10 mouse cellular contexts compared by ENCODE assay signal in genomic region chr16:91461066-91461638, GRCm38 (mm10). TPM values are rescaled to one million over a fixed set of nuclear protein-coding genes. Genes with fewer than 3 reads are reported as not detected.
DNase-seq lines count a peak whose midpoint lies in the region; ATAC-seq lines count a peak whose summit lies in the region.
"Had no signal": no experiment of that assay in that cellular context is flagged by ENCODE, and none has a peak within 500 bp of the region (broad histone marks: within the 10 kb centered on the region; RNA-seq: fewer than 3 reads in every experiment).

No protein-coding gene starts in this region.

- no peak overlapping the region; the same call in 1 of the 2 replicates for H3K4me2 ChIP-seq in kidney, embryonic 14.5 days (replicated peaks; ENCODE audit: low read depth, low read length)
- peak overlapping the region; percentile 54 for H3K4me2 ChIP-seq in liver, embryonic 16.5 days (ENCODE audit: low read depth, low read length)

- H3K27ac ChIP-seq in kidney, embryonic 14.5 days (ENCODE audit: low read depth, low read length) = no peak overlapping the region; the same call in 1 of the 2 replicates
- peak overlapping the region; percentile 66 for H3K27ac ChIP-seq in liver, embryonic 16.5 days (ENCODE audit: low read length)

- H3K9ac ChIP-seq in kidney, embryonic 14.5 days (ENCODE audit: low read depth, low read length) = no peak overlapping the region
- H3K9ac ChIP-seq in liver, embryonic 16.5 days (ENCODE audit: low read depth, low read length) = peak overlapping the region; percentile 42

- 41% methylated on average over 11 of the region's 11 CpGs for WGBS in kidney, embryonic 14.5 days
- WGBS in liver, embryonic 16.5 days (ENCODE audit: insufficient replicate concordance) = 24% methylated on average over 11 of the region's 11 CpGs

- no peaks in the 10 kb centered on the region for H3K27me3 ChIP-seq in kidney, embryonic 14.5 days (ENCODE audit: control insufficient read depth, insufficient read depth, low read length)
- no peaks in the 10 kb centered on the region for H3K27me3 ChIP-seq in liver, embryonic 16.5 days (ENCODE audit: control insufficient read depth, insufficient read depth, low read depth, low read length)

- DNase-seq in kidney, adult 9 months = peak; percentile 37
- peak; percentile 52 to 56 for DNase-seq in B cell, adult 2 months
- DNase-seq in adrenal gland, adult 18-20 months (ENCODE audit: low spot score in 2 of 2) = no peak
- no peak for DNase-seq in ovary, postnatal 14 days (ENCODE audit: low spot score)
- no peak for DNase-seq in gastrocnemius, postnatal 14 days
- DNase-seq: adrenal gland, adult 2 months; cerebellum, postnatal 10 days had no signal

- no peaks in the 10 kb centered on the region for H3K36me3 ChIP-seq in kidney, embryonic 14.5 days (ENCODE audit: control insufficient read depth, insufficient read depth, low read length)
- no peaks in the 10 kb centered on the region for H3K36me3 ChIP-seq in liver, embryonic 16.5 days (ENCODE audit: control insufficient read depth, insufficient read depth)

- no peaks in the 10 kb centered on the region for H3K9me3 ChIP-seq in kidney, embryonic 14.5 days (ENCODE audit: control insufficient read depth, low read length)
- no peaks in the 10 kb centered on the region for H3K9me3 ChIP-seq in liver, embryonic 16.5 days (replicated peaks; ENCODE audit: control insufficient read depth, low read length)

- peaks cover 5% of the 10 kb centered on the region; the same call in 1 of the 2 replicates for H3K4me1 ChIP-seq in kidney, embryonic 14.5 days (ENCODE audit: control insufficient read depth, insufficient read depth, low read length)
- H3K4me1 ChIP-seq in liver, embryonic 16.5 days (ENCODE audit: control insufficient read depth, low read depth, low read length) = peaks cover 46% of the 10 kb centered on the region

- intact Hi-C loops in gastrocnemius, postnatal 14 days (cut with DNase I; ENCODE audit: low total_unique reads) = no loop called here

- H3K4me3 ChIP-seq in kidney, embryonic 14.5 days (ENCODE audit: low read length) = no peak overlapping the region
- peak overlapping the region; percentile 21 for H3K4me3 ChIP-seq in liver, embryonic 16.5 days (ENCODE audit: low read depth, low read length)

- no peak for ATAC-seq in kidney, embryonic 14.5 days (ENCODE audit: low FRiP score, low TSS enrichment)
- ATAC-seq in common myeloid progenitor, adult 5-6 weeks (replicated peaks; ENCODE audit: low read depth, poor library complexity, severe bottlenecking) = peak; percentile 3; the same call in 1 of the 2 replicates
- no peak for ATAC-seq in liver, embryonic 16.5 days (ENCODE audit: low read depth)

RNA-seq across cellular contexts. Expression of gene Ifnar1, which starts 23.9 kb away (rescaled TPM):
- polyA plus RNA-seq in kidney, embryonic 14.5 days (2014; fragmentation: Nextera tagmentation; extraction: Ambion mirVana) = 37.8 and 69.6 TPM in 2 replicates
- total RNA-seq in common myeloid progenitor, adult 5-6 weeks (2017) = 34.6 and 43.3 TPM in 2 replicates
- polyA plus RNA-seq in liver, embryonic 16.5 days (2015; fragmentation: Nextera tagmentation; extraction: Ambion mirVana) = 21.3 and 25.0 TPM in 2 replicates
- 10 to 100 TPM; 53.5 to 55.4 TPM for total RNA-seq in adrenal gland, adult 18-20 months (2021)
- total RNA-seq in gastrocnemius, postnatal 14 days (2021) = 10 to 100 TPM; 26.1 to 28.7 TPM

RNA-seq across cellular contexts. Expression of gene Il10rb, which starts 55.2 kb away (rescaled TPM):
- polyA plus RNA-seq in kidney, embryonic 14.5 days (2014; fragmentation: Nextera tagmentation; extraction: Ambion mirVana) = 17.4 and 21.3 TPM in 2 replicates
- total RNA-seq in common myeloid progenitor, adult 5-6 weeks (2017) = 34.8 and 53.2 TPM in 2 replicates
- polyA plus RNA-seq in liver, embryonic 16.5 days (2015; fragmentation: Nextera tagmentation; extraction: Ambion mirVana) = 32.3 and 33.6 TPM in 2 replicates
- 100 to 1,000 TPM; 176 to 268 TPM for total RNA-seq in adrenal gland, adult 18-20 months (2021)
- total RNA-seq in gastrocnemius, postnatal 14 days (2021) = 10 to 100 TPM in 1 of 2 experiments, 1 to 10 TPM in 1; 9.0 to 10.1 TPM

Comparison
In these comparisons a context has a peak if more than half of its experiments do, and no peak if none do; other contexts are left out.
1. DNase-seq: peak in kidney, adult 9 months (single experiment) and B cell, adult 2 months (2 of 2); none in adrenal gland, adult 18-20 months (0 of 2), ovary, postnatal 14 days (single experiment) and gastrocnemius, postnatal 14 days (single experiment).